Mouse (Mus musculus): Measurements from ENCODE around the gene Ccdc24.
A peak's percentile ranks its signal among the peaks of the same experiment; 100 is the strongest.

Ccdc24 gene

GRCm38 (mm10) chr4:117855146-117855545 is 17.2 kb downstream of the Ccdc24 start:
- no peak for DNase-seq (ENCODE audit: low read depth, low spot score)

GRCm38 (mm10) chr4:117852152-117852868 is 20.0 kb downstream of the Ccdc24 start:
- no peak for DNase-seq (ENCODE audit: low read depth, low spot score)

GRCm38 (mm10) chr4:117850871-117851270 is 21.5 kb downstream of the Ccdc24 start:
- DNase-seq (ENCODE audit: low read depth, low spot score) = no peak

- DNase-seq (ENCODE audit: low read depth, low spot score) = no peak
Measured at GRCm38 (mm10) chr4:117850176-117850575, 22.2 kb downstream of the Ccdc24 start.

GRCm38 (mm10) chr4:117849506-117849905 is 22.9 kb downstream of the Ccdc24 start:
- no peak for DNase-seq (ENCODE audit: low read depth, low spot score)

- DNase-seq (ENCODE audit: low read depth, low spot score) = no peak
Measured at GRCm38 (mm10) chr4:117849063-117849462, 23.3 kb downstream of the Ccdc24 start.

GRCm38 (mm10) chr4:117847011-117847410 is 25.3 kb downstream of the Ccdc24 start:
- DNase-seq (ENCODE audit: low read depth, low spot score) = no peak

- DNase-seq (ENCODE audit: low read depth, low spot score) = no peak
Measured at GRCm38 (mm10) chr4:117846261-117846660, 26.1 kb downstream of the Ccdc24 start.

GRCm38 (mm10) chr4:117845316-117845715 is 27.0 kb downstream of the Ccdc24 start:
- DNase-seq (ENCODE audit: low read depth, low spot score) = no peak

GRCm38 (mm10) chr4:117844467-117844866 is 27.9 kb downstream of the Ccdc24 start:
- DNase-seq (ENCODE audit: low read depth, low spot score) = no peak

- no peak for DNase-seq (ENCODE audit: low read depth, low spot score)
Measured at GRCm38 (mm10) chr4:117843101-117843500, 29.3 kb downstream of the Ccdc24 start.

- no peak for DNase-seq (ENCODE audit: low read depth, low spot score)
Measured at GRCm38 (mm10) chr4:117841566-117841965, 30.8 kb downstream of the Ccdc24 start.

- no peak for DNase-seq (ENCODE audit: low read depth, low spot score)
Measured at GRCm38 (mm10) chr4:117840821-117841220, 31.5 kb downstream of the Ccdc24 start.

GRCm38 (mm10) chr4:117839366-117839765 is 33.0 kb downstream of the Ccdc24 start:
- no peak for DNase-seq (ENCODE audit: low read depth, low spot score)

- DNase-seq (ENCODE audit: low read depth, low spot score) = no peak
Measured at GRCm38 (mm10) chr4:117837271-117837670, 35.1 kb downstream of the Ccdc24 start.

- DNase-seq (ENCODE audit: low read depth, low spot score) = peak; percentile 88
Measured at GRCm38 (mm10) chr4:117836204-117836767, 36.1 kb downstream of the Ccdc24 start.

- peak; percentile 32 for DNase-seq (ENCODE audit: low read depth, low spot score)
Measured at GRCm38 (mm10) chr4:117835531-117836111, 36.7 kb downstream of the Ccdc24 start.

- DNase-seq (ENCODE audit: low read depth, low spot score) = peak; percentile 81
Measured at GRCm38 (mm10) chr4:117834845-117835530, 37.4 kb downstream of the Ccdc24 start.

GRCm38 (mm10) chr4:117834457-117834844 is 37.9 kb downstream of the Ccdc24 start, which contains the start of gene Slc6a9:
Gene Slc6a9, plus strand, starts transcription at chr4:117834506.
- DNase-seq (ENCODE audit: low read depth, low spot score) = no peak

GRCm38 (mm10) chr4:117831920-117832691 is 40.3 kb downstream of the Ccdc24 start:
- no peak for DNase-seq (ENCODE audit: low read depth, low spot score)

- no peak for DNase-seq (ENCODE audit: low read depth, low spot score)
Measured at GRCm38 (mm10) chr4:117831499-117831898, 40.9 kb downstream of the Ccdc24 start.

GRCm38 (mm10) chr4:117830801-117831200 is 41.6 kb downstream of the Ccdc24 start:
- no peak for DNase-seq (ENCODE audit: low read depth, low spot score)

Measured in ES-CJ7 (cell line).